Mouse (Mus musculus): Measurements from ENCODE around the gene Auh.

Auh gene

DNA sequence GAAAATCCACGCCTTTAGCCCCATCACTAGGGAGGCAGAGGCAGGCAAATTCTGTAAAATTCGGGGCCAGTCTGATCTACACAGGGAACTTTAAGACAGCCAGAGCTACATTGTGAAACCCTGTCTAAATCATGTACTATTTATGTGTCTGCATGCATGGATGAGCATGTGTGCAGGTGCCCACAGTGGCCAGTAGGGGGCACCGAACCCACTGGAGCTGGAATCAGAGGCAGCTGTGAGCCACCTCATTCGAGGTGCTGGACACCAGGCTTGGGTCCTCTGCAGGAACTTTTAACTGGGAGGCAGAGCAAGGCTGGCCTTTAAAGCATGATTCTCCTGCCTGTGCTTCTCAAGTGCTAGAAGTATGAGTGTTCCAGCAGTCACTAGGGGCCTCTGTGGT is 96.3 kb downstream of the Auh start:
- DNase-seq = peak; percentile 43 to 51

GRCm38 (mm10) chr13:52832481-52833170 is 96.9 kb downstream of the Auh start:
- no peak for DNase-seq

- no peak for DNase-seq
Measured at GRCm38 (mm10) chr13:52831037-52831757, 98.3 kb downstream of the Auh start.

DNA sequence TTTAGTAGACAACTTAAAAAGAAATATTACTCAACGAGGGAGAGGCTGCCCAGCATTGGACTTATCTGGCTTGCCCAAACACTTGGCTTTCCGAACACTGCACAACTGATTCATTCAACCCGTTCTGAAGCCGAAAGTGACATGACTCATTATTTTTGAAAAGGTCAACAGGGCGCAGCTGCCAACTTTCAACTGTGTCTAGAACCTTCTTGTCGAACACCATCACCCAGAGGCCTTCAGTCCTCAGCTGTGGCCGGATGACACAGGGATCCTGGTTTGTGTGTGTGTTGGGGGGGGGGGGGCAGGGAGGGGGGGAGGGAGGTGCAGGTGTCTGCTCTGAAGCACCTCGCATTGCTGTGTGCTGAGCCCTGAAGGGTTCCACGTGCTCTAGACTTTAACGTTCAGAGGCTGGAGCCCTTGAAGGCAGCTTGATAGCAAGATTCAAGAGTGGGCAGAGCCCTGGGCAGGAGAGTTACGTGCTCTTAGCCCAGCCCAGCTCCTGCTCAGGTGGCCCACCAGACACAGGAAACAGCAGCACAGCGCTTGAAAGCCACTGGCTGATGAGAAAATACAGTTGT is 100.4 kb downstream of the Auh start:
- peak; percentile 29 to 45 for DNase-seq

GRCm38 (mm10) chr13:52828217-52828616 is 101.3 kb downstream of the Auh start:
- no peak for DNase-seq

DNA sequence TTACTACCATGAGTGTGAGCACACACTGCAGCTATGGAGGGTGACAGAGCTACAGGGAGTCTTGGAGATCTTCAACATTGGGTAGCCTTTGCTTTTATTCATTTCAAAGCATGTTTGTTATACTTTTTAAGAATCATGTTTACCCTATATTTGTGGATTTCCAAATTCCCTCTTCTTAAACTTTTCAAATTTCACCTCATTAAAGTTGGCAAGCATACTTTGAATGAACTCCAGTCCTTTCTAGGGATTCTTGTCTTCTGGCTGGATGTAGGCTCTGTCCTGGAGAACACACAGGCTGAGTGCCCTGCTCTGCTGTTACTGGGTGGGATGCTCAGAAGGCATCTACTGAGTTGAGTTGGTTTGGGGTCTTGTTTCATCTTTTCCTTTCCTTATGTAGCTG is 102.8 kb downstream of the Auh start:
- no peak for DNase-seq

DNA sequence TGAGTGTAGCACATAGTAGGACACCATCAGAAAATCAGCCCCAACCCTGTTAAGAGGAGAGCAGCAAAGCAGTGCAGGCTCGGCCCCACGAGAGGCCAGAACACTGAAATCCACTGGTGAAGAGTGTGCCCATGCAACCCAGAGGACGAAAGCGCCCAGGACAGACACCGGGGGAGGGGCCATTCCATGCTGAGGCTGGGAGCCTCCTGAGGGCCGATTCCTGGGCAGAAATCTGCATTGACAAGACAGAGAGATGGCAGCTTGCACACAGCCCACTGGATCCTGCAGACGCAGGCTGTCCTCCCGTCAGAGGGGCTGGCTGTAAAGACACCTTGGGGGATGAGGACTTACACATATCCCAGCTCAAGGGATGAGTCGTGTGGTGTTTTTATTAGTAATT is 104.7 kb downstream of the Auh start:
- DNase-seq = no peak

DNA sequence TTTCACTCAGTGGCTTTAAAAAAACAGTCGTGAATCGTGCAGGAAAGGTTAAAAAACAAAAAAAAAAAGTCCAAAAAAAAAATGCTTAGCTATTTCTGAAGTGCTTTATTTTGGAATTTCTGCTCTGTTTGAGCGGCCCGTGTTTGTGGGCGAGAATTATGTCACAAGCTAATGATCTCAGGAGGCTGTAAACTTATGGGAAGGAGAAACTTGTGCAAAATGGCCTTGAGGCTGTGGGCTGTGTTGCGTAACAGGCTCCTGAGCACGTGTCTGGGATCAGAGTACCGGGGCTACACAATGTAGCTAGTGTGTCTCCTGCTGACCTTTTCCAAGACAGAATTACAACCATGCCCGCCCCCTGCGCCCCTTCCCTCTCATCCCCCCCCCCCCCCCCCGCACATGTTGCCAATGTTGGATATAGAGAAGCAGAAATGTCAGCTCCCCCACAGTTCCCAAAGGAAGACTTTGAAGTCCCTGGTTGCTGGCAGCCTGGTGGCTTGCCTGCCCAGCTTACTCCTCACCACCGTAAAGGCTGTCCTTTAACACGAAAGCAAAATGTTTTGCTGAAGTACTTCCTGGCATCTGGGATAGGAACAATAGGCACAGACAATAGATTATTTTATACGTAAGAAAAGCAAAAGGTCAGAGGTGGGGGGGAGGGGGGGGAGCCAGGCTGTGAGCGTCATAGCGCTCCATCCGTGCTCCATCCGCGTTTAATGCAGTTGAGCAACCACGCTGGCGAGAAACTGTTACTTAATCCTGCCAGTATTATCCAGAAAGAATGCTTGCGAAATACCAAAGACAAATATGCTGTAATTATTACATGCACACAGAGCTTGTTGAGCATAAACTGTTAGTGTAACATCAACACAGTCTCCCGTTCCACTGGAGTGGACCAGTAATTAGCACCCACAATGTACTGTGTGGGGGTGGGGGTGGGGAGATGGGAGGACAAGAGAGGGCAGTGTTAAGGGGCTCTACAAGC is 107.0 kb downstream of the Auh start:
- DNase-seq = no peak

DNA sequence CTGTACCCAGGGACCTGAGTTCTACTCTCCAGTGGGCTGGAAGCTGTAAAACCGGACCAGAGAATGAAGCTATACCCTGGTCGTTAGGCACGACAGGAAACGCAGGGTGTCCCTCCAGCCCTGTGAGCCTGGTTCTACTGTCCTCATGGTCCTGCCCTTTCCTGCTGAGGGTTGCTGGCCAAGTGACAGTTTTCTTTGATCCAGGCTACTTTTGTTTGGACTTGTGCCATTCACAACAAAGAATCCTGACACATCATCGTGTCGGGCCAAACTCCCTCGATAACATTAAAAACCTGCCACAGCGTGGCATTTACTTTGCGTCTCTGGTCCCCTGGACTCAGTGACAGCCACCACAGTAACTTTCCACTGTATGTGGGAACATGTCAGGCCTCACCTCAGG is 107.9 kb downstream of the Auh start:
- DNase-seq = no peak

GRCm38 (mm10) chr13:52819901-52820300 is 109.6 kb downstream of the Auh start:
- DNase-seq = no peak

DNA sequence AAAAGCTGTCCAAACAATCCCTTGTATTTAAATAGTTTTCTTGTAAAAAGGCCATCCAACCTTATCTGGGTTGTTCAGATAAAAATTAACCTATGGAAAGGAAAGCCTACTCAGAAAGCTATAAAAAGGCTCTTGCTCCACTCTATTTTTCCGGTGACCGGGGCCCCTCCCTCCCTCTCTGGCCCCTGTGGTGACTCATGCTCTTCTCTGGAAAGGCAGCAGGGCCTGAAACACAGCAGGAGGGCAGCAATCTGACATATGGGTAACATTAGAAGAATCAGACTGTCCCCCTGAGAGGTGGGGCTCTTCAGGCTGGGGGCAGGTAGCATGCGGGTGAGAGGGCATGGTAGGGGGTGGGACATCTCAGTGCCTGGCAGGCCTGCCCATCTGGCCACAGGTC is 110.7 kb downstream of the Auh start:
- no peak for DNase-seq

DNA sequence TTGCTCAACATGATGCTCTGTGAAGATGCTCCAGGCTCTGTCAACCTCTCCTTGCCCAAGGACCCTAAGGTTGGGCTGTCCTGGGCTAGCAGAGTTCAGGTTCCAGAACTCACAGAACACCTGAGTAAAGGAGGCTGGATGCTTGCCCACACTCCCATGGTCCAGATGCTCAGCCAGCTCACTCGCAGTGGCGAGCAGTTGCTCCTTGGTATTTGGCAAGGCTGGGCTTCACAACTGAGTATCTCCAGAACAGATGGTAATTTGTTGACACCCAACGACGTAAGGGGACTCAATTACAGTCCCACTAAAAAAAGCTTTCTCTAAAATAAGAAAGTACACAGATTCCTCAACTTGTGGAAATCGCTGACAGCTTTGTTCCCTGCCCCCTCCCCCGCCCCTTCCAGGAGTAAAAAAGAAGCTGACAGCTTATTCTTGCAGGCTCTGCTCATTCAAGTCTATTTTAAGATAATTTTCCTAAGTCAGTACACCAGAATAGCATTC is 111.4 kb downstream of the Auh start:
- DNase-seq = no peak

GRCm38 (mm10) chr13:52813750-52814149 is 115.7 kb downstream of the Auh start:
- DNase-seq = no peak

DNA sequence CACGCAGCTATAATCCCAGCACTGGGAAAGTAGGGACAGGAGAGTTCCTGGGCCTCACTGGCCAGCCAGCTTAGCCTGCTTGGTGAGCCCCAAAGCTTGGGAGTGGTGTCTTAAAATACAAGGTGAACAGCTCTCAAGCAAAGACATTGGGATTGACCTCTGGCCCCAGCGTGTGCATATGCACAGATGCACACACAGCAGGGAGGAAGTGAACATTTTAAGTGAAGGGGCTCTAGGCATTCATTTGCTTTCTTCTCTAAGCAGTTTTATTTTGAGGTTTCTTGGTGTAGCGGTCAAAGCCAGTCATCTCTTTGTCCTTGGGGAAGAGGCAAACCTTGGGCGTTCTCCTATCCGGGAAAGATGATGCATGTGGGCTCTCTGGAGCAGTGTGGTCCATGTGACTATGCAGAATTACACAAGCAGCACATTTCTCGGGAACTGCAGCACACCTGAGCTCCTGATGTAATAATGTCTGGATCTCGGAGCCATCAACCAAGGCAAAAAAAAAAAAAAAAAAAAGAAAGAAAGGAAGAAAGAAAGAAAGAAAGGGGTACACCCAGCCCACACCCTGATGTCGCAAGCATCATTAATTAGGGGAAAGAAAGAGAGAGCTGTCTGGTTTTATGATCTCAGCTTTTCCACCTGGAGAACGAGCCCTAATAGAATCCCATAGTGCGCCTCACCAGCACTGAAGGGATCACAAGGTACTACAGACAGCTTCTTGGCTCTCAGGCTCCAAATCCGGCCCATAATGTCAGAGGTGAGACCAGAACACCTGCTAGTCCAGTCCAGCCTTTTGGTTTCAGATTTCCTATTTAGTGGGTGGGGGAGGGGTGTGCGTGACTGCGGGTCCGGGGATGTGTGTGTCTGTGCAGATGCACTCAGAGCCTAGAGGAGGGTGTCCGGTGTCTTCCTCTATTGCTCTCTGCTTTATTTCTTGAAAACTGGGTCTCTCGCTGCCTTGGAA is 116.6 kb downstream of the Auh start:
- DNase-seq = no peak

DNA sequence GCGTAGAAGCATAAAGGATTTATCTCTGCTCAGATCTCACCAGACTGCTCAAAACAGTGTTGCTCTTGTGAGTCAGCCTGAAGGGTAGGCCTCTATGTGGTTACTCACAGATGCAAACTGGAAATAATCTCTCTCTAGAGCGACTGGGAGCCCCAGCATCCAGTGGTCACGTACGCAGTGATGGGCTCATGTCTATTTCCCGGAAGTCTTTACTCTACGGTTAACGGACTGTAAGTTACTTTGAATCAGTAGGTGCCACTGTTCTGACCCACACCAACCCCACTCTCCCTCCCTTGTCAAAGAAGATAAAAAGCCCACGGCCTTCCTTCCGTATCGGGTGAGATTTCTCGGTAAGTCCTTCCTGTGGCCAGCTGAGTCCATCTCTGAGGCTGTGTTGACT is 121.8 kb downstream of the Auh start:
- no peak for DNase-seq

DNA sequence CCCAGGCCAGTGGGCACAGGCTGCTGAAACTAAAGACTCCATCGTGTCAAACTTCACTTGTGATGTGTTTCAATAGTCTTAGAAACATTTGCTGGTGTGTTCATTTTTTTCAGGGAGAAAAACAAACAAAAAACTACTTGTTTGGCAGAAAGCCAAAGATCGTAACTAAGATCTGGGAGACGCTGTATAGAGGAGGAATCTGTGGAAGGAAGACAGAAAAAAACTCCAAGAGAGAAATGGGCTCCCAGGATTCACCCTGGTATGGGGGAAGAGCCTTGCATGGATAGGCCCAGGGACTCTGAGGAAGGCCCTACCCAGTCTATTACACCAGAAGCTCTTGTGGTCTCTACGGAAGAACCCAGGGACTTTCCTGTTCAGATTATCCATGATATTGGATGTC is 123.5 kb downstream of the Auh start:
- DNase-seq = no peak

- DNase-seq = no peak
Measured at GRCm38 (mm10) chr13:52805581-52805980, 123.9 kb downstream of the Auh start.

DNA sequence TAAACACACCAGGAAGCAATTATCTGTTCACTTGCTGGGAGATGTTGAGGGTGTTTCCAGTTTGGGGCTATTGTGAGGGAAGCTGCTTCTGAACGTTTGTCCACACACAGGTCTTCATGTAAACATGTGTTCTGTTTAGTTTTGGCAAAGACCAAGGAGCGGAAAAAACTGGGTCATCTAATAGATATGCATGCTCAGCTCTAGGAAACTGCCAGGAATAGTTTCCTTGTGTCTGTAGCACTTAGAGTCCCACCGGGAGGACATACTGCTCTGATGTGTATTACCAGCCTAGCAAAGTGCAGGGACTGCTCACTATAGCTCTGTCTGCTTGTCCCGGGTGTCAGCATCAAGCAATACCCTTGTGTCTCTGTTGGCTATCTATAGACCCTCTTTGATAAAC is 127.0 kb downstream of the Auh start:
- no peak for DNase-seq

GRCm38 (mm10) chr13:52800687-52801341 is 128.7 kb downstream of the Auh start:
- DNase-seq = peak; percentile 33 to 37

DNA sequence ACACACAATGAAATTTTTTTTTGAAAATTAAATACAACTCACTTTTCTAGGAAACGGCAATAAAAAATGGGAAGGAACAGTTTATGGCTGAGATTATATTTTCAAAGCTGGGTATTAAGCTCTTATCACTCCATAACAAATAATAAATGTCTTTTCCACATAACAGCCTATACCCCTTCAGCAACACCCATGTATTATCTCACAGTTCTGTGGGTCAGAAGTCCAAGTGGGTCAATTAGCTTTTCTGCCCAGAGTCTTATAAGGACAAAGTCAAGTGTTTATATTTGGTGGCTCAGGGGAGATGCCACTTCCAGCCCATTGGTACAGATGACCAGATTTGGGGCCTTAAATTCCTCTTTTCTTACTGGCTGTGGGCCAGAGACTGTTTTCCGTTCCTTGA is 129.4 kb downstream of the Auh start:
- no peak for DNase-seq

DNA sequence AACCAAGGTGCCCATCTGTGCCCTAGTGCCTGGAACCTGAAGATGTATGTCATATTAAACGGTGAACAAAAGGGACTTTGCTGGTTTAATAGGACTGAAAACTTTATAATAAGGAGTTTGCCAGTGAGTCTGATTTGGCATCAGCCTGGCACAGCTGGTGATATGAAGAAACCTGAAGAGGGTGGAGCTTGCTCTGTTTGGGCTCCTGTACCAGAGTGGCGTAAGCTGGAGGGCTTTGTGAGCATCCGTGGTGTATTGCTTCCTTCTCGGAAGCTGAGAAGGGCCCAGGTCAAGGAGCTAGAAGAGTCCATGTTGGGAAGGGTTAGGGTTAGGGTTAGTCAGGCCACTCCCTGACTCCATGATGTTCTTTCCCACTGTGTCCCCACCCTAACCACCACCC is 135.2 kb downstream of the Auh start:
- DNase-seq = no peak
